Comparison of ENCODE assay signal across 8 mouse cellular contexts in the genomic region with DNA sequence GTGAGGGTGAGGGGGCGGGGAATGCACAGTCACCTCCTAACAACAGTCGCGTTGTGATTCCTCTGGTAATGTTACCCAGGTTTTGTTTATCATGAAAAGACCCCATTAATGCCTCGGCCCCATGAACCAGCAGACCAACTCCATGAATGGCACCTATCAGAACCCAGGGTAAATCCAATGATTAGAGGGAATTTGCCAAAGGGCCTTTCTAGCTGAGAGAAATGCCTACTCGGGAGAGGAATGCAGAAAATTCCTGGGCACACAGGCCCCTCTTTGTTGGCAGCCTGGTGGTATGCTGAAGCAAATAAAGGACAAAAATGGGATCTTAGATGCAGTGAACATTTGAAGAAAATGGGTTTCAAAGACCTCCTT. TPM values are rescaled to one million over a fixed set of nuclear protein-coding genes. Genes with fewer than 3 reads are reported as not detected.
DNase-seq lines count a peak whose midpoint lies in the region; ATAC-seq lines count a peak whose summit lies in the region.

No protein-coding gene starts in this region.

- no peaks in the 10 kb centered on the region for H3K27me3 ChIP-seq in kidney, embryonic 15.5 days
- no peaks in the 10 kb centered on the region for H3K27me3 ChIP-seq in embryonic facial prominence, embryonic 12.5 days
- H3K27me3 ChIP-seq in hindbrain, embryonic 15.5 days: no peaks in the 10 kb centered on the region
- no peaks in the 10 kb centered on the region for H3K27me3 ChIP-seq in midbrain, embryonic 15.5 days (replicated peaks)

- H3K4me1 ChIP-seq in kidney, embryonic 15.5 days: peaks cover 85% of the 10 kb centered on the region
- H3K4me1 ChIP-seq in embryonic facial prominence, embryonic 12.5 days: peaks cover 51% of the 10 kb centered on the region
- H3K4me1 ChIP-seq in hindbrain, embryonic 15.5 days (replicated peaks): peaks cover 38% of the 10 kb centered on the region
- peaks cover 26% of the 10 kb centered on the region for H3K4me1 ChIP-seq in midbrain, embryonic 15.5 days

- H3K9me3 ChIP-seq in kidney, embryonic 15.5 days (replicated peaks): no peaks in the 10 kb centered on the region
- H3K9me3 ChIP-seq in embryonic facial prominence, embryonic 12.5 days: no peaks in the 10 kb centered on the region
- no peaks in the 10 kb centered on the region for H3K9me3 ChIP-seq in hindbrain, embryonic 15.5 days
- no peaks in the 10 kb centered on the region for H3K9me3 ChIP-seq in midbrain, embryonic 15.5 days

- H3K4me3 ChIP-seq in kidney, embryonic 15.5 days (replicated peaks): no peak overlapping the region
- H3K4me3 ChIP-seq in embryonic facial prominence, embryonic 12.5 days: no peak overlapping the region
- H3K4me3 ChIP-seq in hindbrain, embryonic 15.5 days: no peak overlapping the region
- no peak overlapping the region for H3K4me3 ChIP-seq in midbrain, embryonic 15.5 days

- no peak overlapping the region for H3K9ac ChIP-seq in kidney, embryonic 15.5 days
- H3K9ac ChIP-seq in embryonic facial prominence, embryonic 12.5 days: no peak overlapping the region
- no peak overlapping the region for H3K9ac ChIP-seq in hindbrain, embryonic 15.5 days
- no peak overlapping the region for H3K9ac ChIP-seq in midbrain, embryonic 15.5 days

- DNase-seq in kidney, adult 9 months: no peak
- DNase-seq in frontal cortex, postnatal 36 days (ENCODE audit: low spot score in 2 of 2): no peak
- DNase-seq in c-Kit-positive CD71-positive TER-119-positive erythroid progenitor cells, embryonic 14.5 days (ENCODE audit: low spot score): no peak
- no peak for DNase-seq in frontal cortex, postnatal 25 days (ENCODE audit: low spot score in 2 of 2)

- peak overlapping the region; percentile 95 for H3K27ac ChIP-seq in kidney, embryonic 15.5 days
- H3K27ac ChIP-seq in embryonic facial prominence, embryonic 12.5 days: peak overlapping the region; percentile 79
- H3K27ac ChIP-seq in hindbrain, embryonic 15.5 days (replicated peaks): peak overlapping the region; percentile 67; the same call in 1 of the 2 replicates
- peak overlapping the region; percentile 53; the same call in 1 of the 2 replicates for H3K27ac ChIP-seq in midbrain, embryonic 15.5 days

- WGBS in kidney, embryonic 15.5 days: 27% methylated on average over 5 of the region's 5 CpGs
- WGBS in embryonic facial prominence, embryonic 12.5 days: 16% methylated on average over 5 of the region's 5 CpGs
- 23% methylated on average over 5 of the region's 5 CpGs for WGBS in hindbrain, embryonic 15.5 days
- WGBS in midbrain, embryonic 15.5 days: 18% methylated on average over 5 of the region's 5 CpGs

- peaks cover 26% of the 10 kb centered on the region for H3K36me3 ChIP-seq in kidney, embryonic 15.5 days
- H3K36me3 ChIP-seq in embryonic facial prominence, embryonic 12.5 days: peaks cover 17% of the 10 kb centered on the region
- no peaks in the 10 kb centered on the region for H3K36me3 ChIP-seq in hindbrain, embryonic 15.5 days
- H3K36me3 ChIP-seq in midbrain, embryonic 15.5 days (replicated peaks): no peaks in the 10 kb centered on the region

- peak overlapping the region; percentile 47 for H3K4me2 ChIP-seq in kidney, embryonic 15.5 days
- no peak overlapping the region for H3K4me2 ChIP-seq in embryonic facial prominence, embryonic 12.5 days (replicated peaks)
- no peak overlapping the region for H3K4me2 ChIP-seq in hindbrain, embryonic 15.5 days
- H3K4me2 ChIP-seq in midbrain, embryonic 15.5 days: no peak overlapping the region

- ATAC-seq in kidney, embryonic 15.5 days (replicated peaks; ENCODE audit: low FRiP score): no peak
- peak; percentile 19; the same call in 1 of the 2 replicates for ATAC-seq in embryonic facial prominence, embryonic 12.5 days (ENCODE audit: insufficient number of reproducible peaks, insufficient read depth, low FRiP score, low TSS enrichment)
- ATAC-seq in hindbrain, embryonic 15.5 days (ENCODE audit: low FRiP score, low read depth): no peak
- ATAC-seq in midbrain, embryonic 15.5 days (replicated peaks): peak; percentile 57

RNA-seq across cellular contexts. Expression of a gene that starts 59.2 kb away (rescaled TPM):
- 28.3 and 30.3 TPM in 2 replicates for polyA plus RNA-seq in kidney, embryonic 15.5 days (2015; fragmentation: Nextera tagmentation; extraction: Ambion mirVana)
- polyA plus RNA-seq in embryonic facial prominence, embryonic 12.5 days (2016; fragmentation: Nextera tagmentation; extraction: Ambion mirVana): 89.2 and 100 TPM in 2 replicates
- 2.2 and 2.6 TPM in 2 replicates for polyA plus RNA-seq in hindbrain, embryonic 15.5 days (2015; fragmentation: Nextera tagmentation; extraction: Ambion mirVana)
- 1.0 and 1.1 TPM in 2 replicates for polyA plus RNA-seq in midbrain, embryonic 15.5 days (2015; fragmentation: Nextera tagmentation; extraction: Ambion mirVana)

Comparison
In these comparisons a context has a peak if more than half of its experiments do, and no peak if none do; other contexts are left out.
1. ATAC-seq: peak in embryonic facial prominence, embryonic 12.5 days (single experiment) and midbrain, embryonic 15.5 days (single experiment); none in kidney, embryonic 15.5 days (single experiment) and hindbrain, embryonic 15.5 days (single experiment).
2. Peak in every context shown above with its lines, with median percentiles within 50 percentile points of each other: H3K27ac ChIP-seq.